Mouse (Mus musculus): Measurements from ENCODE around the gene Gm3486.
"Not testable (repeated sequence)": the region's sequence is repeated elsewhere in the genome, so short reads cannot be mapped to it uniquely, and the experiment has no call there.

The Gm3486 gene

DNA sequence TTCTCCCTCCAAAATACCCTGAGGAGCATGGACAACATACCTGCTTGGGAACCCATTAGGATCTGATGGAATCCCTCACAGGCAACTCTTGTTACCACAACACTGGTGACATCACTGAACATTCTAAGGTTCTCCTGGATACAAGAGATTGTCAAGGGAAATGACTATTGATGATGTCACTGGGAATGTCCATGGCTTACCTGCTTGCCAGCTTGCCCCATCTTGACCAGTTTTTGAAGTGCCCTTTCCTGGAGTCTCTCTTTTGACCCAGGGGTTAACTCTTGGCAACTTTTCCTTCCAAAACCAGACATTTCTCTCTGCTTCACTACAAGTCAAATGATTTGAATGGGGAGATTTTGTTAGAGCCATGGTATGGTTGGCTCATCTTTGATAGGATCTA is at the start of gene Gm3486:
Gene Gm3486, minus strand, starts transcription at position 101 of the 400 bp plus-strand sequence.
- not testable (repeated sequence) for H3K27me3 ChIP-seq (ENCODE audit: insufficient read depth, low read length); H3K9me3 ChIP-seq (ENCODE audit: low read length); H3K4me3 ChIP-seq (replicated peaks; ENCODE audit: low read length); H3K36me3 ChIP-seq (ENCODE audit: insufficient read depth, low read length); H3K4me1 ChIP-seq (replicated peaks; ENCODE audit: low read depth, low read length)

DNA sequence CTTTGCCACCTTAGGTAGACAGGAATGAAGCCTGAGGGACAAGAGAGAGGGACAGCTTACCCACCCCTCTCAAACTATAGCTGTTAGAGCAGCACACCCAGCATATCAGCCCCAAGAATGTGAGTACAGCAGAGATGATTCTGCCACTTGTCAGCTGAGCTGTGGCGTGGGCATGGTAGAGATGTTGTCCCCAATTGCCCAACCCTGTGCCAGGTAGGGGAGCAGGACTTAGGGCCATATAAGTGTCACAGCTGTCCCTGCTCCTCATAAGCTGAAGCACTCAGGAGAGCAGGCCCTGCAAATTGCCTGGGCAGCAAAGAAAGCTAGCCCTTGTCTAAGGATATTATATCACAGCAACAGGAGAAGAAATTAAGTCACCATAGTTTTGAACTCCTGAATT is 35.4 kb upstream of the Gm3486 start:
- H3K27me3 ChIP-seq (ENCODE audit: insufficient read depth, low read length); H3K4me1 ChIP-seq (replicated peaks; ENCODE audit: low read depth, low read length); H3K36me3 ChIP-seq (ENCODE audit: insufficient read depth, low read length); H3K9me3 ChIP-seq (ENCODE audit: low read length); H3K4me3 ChIP-seq (replicated peaks; ENCODE audit: low read length): not testable (repeated sequence)

DNA sequence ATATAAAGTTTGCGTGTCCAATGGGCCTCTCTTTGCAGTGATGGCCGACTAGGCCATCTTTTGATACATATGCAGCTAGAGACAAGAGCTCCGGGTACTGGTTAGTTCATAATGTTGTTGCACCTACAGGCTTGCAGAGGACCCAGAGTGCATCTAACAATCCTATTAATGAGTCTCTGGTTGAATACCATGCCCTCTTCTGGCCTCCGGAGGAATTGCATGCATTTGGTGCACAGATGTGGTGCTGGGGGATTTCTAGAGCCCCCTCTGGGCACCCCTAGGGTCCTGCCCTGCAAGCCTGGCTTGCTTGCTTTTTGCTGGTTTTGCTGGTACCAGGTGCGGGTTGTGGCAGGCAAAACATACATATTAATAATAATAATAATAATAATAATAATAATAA is 31.4 kb upstream of the Gm3486 start:
- not testable (repeated sequence) for H3K9me3 ChIP-seq (ENCODE audit: low read length); H3K36me3 ChIP-seq (ENCODE audit: insufficient read depth, low read length); H3K27me3 ChIP-seq (ENCODE audit: insufficient read depth, low read length); H3K4me1 ChIP-seq (replicated peaks; ENCODE audit: low read depth, low read length); H3K4me3 ChIP-seq (replicated peaks; ENCODE audit: low read length)
- peak; percentile 10; the same call in 1 of the 2 replicates for TF ChIP-seq CTCF (conservative IDR thresholded peaks at IDR 0.05; ENCODE audit: low read length)

DNA sequence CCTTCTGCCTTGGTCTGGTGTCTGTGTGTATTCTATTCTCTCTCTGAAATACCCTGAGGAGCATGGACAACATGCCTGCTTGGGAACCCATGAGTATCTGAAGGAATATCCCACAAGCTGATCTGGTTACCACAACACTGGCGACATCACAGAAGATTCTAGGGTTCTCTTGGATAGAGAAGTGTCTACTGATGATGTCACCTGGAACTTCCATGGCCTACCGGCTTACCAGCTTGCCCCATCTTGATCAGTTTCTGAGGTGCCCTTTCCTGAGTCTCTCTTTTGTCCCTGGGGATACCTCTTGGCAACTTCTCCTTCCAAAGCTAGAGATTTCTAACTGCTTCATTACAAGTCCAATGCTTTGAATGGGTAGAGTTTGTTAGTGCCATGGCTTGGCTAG is 35.9 kb downstream of the Gm3486 start, which contains the start of gene Gm7954:
Gene Gm7954, minus strand, starts transcription at position 101 of the 400 bp plus-strand sequence.
- H3K9me3 ChIP-seq (ENCODE audit: low read length); H3K4me3 ChIP-seq (replicated peaks; ENCODE audit: low read length); H3K36me3 ChIP-seq (ENCODE audit: insufficient read depth, low read length); H3K4me1 ChIP-seq (replicated peaks; ENCODE audit: low read depth, low read length); H3K27me3 ChIP-seq (ENCODE audit: insufficient read depth, low read length): not testable (repeated sequence)

All from E14TG2a.4 (cell line).